Mouse (Mus musculus) retina, postnatal 7 days (tissue): ENCODE results near the gene Abcb1b.
"Not testable (repeated sequence)": the region's sequence is repeated elsewhere in the genome, so short reads cannot be mapped to it uniquely, and the experiment has no call there.

Experiments used
- DNase-seq: peaks from one replicate; pipeline ENCODE4 v3.0.0-alpha.2; 2012; ENCODE audit warnings: low read depth, low spot score

The Abcb1b gene

DNA sequence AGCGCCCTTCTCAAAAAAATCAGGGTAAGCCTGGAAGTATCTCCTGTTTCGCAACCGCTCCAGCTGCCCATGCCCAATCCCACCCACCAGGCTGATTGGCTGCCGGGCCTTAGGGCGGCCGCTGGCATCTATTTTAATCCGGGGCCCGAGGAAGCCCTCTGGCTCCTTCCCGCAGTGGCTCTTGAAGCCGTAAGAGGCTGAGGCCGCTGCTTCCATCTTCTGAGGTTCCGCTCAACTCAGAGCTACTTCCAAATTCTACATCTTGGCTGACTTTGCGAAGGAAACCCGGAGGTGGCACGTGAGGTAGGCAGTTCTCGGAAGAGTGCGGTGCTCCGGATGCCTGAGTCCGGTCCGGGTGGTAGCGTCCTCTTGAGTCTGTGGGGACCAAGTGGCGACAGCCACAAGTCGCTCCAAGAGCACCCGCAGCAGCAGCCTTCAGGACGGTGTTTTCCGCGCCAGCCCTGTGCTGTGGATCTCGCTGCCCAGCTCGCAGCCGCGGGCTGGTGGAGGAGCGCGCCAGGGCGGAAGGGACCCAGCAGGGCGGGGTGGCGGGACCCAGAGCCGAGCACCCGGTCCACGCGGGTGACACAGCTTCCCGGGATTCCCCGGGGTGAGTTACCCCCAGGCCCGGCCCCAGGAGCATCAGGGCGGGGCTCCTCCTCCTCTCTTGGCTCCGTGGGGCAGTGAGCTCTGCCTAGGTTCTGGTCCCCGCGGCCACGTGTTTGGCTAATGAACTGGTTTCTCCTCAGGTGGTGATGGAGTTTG lies at the start of gene Abcb1b:
Gene Abcb1b (plus strand): TSS at position 161 of the 765 bp plus-strand sequence.
- peak; percentile 13 for DNase-seq

DNA sequence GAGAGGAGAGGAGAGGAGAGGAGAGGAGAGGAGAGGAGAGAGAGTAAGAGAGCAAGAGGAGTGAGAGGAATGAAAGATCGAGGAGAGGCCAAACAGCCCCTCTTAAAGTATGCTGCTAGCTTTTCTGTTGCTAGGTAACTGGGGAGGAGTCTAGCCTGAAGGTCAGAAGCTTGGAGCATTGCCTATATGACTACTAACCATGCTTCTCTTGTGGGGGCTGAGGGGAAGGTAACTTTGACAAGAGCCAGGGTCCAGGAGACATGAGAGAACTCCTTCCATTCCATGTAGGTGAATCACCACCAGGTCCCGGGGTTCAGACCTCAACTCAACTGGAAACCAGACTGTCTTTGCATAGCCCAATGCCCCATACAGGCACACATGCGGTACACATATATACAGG lies 25.1 kb upstream of the Abcb1b start:
- DNase-seq, result no peak

DNA sequence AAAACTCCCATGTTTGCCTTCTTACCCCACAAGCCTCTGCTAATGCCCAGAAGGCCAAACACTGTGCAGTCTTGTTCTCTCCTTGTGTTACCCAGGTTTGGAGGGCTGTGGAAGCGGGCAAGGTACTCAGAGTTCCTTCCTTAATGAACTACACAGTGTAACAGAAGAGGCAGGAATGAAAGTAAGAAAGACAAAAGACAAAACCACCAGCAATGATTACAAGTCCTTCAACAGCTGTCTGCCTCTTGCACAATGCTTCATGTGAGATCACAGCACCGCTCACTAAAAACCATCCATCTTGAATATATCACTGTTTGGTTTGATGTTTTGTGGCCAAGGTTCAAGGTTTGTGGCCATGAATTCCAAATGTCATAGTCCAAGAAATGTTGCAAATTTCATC lies 19.6 kb upstream of the Abcb1b start:
- DNase-seq, result no peak

DNA sequence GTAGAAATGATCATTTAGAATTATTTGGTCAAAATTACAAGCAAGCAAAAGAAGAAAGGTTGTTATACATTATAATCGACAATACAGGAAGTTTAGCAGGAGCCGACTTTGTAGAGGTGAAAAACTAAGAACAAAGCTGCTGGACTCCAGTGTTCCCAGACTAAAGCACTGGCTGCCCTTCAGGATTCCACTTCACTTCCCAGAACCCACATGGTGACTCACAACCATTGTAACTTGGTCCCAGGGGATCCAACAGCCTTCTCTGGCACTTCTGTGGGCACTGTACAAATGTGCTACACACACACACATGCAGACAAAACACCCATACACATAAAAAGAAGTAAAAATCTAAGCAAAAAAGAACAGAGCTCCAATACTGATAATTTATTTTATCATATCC lies 19.2 kb upstream of the Abcb1b start:
- no peak for DNase-seq

DNA sequence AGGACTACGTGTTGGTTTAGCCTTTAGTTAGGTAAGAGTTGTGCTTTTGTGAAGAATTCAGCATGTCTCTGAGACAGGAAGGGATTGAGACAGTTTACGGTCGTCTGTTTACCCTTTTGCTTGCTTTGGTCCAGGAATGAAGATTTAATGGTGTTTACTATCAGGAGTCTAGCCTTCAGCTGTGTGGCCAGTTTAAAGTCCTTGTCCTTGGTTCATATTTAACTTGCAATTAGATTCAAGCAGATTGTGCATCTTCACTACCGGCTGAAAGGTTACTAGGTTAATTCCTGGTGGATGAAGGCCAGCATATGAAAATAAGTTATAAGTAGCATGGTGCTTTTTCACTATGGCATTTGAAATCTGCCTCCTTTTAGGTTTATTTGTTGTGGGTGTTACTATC lies 5.7 kb upstream of the Abcb1b start:
- DNase-seq, result no peak

DNA sequence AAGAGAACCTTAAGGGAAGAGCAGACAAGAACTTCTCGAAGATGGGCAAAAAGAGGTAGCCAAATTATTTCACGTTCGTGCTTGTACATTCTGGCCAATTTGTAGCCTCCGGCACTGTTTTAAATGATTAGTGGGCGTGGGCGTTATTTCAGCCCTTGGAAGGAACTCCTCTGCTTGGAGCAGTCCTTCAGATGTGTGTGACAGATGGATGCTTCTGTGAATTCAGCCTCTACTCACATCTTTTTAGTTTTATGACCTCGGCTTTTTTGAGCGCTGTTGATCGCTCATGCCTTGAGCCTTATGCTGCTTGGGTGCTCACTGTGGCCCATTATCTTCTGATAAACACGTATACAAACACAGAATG lies 787 bp downstream of the Abcb1b start:
- no peak for DNase-seq

DNA sequence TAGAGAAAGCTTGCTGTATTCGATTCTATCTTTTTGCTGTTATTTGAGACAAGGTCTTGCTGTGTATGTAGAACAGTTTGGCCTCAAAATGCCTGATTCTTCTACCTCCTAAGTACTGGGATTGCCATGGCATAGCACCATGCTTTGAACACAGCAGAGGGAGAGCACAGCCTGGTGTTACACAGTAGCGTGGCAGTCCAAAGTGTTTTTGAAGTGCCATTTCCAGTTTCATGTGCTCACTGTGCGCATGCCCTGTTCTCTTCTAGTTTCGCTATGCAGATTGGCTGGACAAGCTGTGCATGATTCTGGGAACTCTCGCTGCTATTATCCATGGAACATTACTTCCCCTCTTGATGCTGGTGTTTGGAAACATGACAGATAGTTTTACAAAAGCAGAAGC lies 7.8 kb downstream of the Abcb1b start:
- no peak for DNase-seq

DNA sequence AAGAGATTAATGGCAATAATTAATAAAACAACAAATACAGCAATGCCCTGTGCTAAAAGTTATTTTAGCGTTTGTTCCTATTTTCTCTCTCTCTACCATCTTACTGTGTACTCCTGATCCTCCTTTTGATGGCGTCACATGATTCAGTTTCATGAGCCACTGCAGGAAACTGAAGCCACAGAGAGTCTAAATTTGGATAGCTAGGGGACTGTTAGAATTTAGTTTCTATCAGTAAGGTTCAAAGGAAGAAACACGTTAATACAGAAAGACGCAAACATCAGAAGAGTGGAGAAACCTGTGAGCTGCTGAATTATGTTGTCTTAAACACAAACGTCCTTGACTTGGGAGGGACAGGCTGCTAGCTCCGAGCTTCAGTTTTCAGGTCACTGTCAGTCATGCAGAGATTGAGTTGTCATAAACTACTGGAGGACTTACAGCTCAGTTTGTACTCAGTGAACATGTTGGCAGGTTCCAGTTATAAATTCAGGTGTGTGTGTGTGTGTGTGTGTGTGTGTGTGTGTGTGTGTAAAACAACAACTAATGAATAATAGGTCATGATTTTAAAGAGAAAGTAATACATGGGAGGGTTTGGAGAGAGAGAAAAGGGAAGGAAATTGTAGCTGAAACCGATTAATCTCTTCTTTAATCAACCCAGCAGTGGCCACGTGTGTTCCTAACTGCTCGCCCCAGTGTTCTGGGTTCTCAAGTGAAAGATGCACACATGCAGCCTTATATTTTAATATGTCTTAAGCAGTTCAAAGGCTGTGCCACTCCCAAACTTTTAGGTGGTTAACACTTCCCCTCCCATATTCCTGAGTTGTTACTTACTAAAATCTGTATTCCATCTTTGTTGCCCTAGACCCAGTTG lies 9.4 kb downstream of the Abcb1b start:
- DNase-seq, result no peak

DNA sequence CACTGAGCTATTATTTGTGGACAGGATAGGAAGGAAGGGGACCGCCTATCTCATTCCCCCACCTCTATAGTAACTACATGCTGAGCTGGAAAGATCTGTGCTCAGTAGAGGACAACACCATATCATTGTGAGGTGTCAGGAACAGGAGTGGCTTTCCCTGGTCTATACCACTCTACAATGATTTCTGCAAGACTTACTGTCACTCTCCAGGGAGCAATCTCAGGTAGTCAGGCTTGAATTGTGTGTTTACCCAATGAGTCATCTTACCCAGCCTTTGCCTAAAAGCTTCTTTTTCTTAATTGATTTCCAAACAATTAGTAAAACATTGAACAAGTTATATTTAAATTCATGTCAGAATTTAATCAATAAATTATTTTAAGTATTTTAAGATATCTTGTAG lies 15.9 kb downstream of the Abcb1b start:
- no peak for DNase-seq

DNA sequence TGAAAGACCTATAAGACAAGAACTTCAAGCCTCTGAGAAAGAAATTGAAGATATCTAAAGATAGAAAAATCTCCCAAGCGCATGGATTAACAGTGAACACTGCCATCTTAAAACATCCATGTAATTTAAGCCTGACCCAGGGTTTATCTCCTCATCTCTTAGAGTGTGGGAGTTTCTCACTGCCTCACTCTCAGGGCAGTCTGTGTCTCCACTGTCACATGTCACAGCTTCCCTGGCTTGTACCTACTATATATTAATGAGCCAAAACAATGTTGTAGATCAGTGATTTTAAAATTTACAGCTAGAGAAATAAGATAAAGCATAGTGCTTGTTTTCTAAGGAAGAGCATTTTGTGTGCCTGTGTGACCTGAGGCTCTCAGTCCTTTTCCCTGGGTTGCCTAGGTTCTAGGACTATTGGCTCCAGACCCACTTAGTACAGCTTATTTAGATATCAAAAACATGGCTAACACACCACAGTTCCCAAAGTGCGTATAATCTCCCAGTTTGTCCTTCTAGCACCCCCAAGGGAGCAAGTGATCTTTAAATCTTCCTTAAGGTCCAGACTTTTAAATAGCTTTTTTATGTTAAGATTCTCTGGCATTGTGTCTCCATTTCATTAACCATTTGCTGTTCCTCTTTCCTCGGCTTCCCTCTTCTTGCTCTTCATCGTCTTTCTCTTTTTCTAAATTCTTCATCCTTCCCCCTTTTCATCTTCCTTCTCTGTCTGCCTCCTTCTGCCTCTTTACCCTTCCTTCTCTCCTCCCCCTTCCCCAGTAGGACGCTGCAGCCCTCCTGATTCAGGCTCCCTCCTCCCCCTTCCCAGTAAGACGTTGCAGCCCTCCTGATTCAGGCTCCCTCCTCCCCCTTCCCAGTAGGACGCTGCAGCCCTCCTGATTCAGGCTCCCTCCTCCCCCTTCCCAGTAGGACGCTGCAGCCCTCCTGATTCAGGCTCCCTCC lies 22.0 kb downstream of the Abcb1b start:
- DNase-seq, result no peak

DNA sequence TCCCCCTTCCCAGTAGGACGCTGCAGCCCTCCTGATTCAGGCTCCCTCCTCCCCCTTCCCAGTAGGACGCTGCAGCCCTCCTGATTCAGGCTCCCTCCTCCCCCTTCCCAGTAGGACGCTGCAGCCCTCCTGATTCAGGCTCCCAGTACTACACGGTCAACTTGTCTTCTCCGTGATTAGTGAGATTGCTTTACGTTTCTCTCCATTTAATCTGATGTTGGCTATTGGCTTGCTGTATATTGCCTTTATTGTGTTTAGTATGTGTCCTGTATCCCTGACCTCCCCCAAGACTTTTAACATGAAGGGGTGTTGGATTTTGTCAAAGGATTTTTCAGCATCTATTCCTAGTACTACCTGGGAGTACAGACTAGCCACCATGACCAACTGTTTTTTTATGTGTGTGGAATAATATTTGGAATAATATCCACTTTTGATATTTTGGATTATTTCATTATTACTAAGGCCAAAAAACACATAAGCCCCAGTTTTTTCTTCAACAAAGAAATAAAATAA lies 22.7 kb downstream of the Abcb1b start:
- not testable (repeated sequence) for DNase-seq

DNA sequence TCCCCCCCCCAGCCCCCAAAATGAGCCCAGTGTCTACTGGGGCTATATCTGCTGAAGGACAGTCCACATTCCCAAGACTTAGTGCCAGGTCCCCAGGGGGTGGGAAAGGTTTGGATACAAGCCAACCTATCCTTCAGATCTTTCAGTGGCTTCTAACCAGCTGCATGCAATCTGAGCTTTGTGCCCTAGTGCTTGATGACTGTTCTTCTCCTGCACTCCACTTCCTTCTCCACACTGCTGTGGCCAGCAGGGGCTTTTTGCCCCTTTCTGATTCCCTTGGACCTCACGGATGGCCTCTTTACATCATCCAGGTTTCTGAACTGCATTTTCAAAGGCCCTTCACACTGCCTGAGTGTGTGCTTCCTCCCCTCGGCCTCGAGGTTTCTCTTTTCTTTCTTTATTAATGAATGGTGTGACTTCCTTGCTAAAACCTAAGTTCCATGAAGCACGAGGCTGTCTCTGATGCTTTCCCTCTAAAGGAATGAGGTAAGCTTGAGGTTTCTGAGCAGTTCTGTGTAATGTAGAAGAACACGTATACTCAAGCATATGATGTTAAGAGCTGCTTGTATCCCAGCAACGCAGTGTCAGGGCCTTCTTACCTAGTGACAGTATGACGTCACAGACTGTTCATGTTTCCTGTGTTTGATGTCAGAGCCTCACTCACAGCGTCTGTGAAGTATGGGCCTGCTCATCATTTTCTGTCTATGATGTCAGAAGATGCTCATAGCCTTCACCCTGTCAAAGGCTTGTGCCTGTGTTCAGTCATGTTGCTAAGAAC lies 40.9 kb downstream of the Abcb1b start:
- no peak for DNase-seq

DNA sequence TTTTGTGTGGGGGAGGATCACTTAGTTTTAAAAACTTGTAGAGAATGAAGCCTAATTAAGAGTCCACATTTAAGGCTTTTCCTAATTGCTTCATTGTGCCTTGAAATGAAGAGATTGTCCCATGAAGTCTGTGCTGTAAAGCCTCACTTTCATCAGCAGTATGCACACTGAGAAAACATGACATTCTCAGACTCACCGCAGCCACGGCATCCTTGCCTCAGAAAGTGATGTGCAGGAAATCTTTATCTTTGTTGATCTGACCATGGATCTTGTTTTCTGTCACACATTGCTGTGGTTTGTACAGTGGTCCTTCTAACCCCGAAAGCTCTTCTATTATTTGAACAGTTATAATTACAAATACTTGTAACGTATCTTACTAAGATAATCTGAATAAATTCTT lies 41.7 kb downstream of the Abcb1b start:
- no peak for DNase-seq

DNA sequence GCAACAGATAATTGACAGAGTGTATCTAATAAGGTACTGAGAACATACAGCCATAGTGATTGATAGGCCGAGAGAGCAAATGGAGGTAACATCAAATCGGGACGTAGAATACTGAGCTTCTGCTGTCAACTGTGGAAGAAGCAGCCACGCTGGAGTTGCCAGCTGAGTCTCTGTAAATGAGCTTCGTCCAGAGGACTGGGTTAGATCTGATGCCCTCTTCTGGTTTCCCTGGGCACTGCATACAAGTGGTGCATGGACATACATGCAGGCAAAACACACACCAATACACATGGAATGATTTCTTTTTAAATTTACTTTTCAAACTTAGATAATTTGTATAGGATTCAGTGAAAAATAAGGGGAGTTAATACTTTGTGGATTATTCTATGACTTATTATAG lies 42.9 kb downstream of the Abcb1b start:
- DNase-seq, result peak; percentile 32

DNA sequence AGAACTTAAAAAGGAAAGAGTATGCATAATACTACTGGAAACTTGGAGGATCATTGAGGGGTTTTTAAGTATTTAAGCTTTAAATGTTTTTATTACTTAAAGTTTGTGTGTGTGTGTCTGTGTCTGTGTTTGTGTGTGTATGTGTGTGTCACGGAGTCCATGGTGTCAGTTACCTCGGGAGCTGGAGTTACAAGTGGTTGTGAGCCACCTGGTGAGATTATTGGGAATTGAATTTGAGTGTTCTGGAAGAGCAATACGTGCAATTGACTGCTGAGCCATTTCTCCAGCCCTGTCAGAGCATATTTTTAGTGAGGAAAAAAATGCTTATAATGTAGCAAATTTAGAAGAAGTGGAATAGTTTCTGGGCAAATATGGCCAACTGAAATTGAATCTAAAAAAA lies 44.9 kb downstream of the Abcb1b start:
- DNase-seq, result no peak

DNA sequence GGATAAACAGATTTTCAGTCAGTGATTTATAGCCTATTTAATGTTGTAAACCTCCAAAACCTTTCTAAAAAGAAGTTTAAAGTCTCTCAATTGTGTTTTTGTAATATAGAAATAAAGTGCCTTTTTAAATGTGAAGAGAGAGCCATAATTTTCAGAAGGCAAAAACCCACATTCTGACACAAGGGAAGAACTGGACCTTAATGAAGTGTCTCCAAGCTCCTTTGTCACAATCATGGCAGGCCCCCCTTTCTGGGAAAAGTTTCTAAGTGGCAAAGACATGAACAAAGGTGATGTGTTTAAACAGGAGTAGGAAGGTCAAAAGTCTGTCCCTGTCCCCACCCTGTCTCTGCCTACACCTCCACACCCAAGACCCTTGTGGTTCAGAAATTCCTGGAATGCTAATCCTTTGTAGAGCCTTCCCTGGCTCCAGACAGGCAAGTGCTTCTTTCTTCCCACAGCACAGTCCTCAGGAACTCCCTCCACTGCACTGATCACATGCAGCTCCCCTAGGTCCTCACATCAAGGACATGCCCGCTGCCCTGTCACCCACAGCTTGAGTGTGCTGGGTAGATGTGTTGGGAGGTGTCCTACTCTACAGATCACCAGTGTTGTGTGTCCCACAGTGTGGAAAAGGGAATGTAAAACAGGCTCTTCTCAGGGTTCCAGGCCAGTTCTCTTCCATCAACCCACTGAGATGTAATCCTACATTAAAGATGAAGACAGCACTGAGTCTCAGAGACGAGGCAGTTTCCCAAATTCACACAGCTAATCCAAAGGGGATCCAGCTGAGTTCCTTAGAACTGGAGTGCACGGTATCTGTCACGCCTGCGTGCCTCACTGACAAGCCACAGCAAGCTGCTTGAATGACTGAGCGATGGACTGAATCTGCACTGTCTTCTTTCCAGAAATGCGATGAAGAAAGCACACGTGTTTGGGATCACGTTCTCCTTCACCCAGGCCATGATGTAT lies 50.9 kb downstream of the Abcb1b start:
- not testable (repeated sequence) for DNase-seq

DNA sequence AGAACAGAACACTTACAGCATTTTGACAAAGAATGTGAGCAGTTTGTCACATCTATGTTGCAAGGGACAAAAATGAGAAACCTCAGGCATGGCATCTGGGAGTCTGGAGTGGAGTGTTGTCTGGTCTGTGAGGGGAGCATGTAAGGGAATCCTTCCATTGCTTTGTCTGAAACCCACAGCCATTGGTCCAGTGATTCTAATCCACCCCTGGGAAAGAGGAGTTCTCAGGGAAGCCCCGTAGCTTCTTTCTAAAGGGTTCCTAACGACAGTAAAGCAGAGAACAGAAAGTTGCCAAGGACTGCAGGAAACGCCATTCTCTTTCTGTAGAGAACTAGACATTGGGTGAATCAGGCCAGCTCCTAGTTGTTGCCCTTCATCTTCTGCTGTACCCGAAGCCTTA lies 52.9 kb downstream of the Abcb1b start:
- no peak for DNase-seq

DNA sequence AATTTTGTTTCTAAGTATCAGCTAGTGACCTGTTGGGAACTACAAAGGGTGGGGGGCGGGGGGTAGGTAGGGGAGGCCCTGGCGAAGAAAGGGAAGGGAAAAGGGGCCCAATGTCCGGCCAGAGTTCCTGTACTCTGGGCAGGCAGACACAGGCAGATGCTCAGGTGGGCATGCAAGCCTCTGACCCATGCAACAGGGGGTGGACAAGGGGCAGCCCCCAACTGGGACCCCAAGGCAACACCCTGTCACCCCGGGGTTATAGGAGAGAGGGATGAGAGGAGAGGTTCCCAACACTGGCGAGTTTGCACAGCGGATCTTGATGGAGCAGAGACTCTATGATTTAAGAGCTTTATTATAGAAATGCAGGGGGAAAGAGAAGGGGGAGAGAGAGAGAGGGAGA lies 59.3 kb downstream of the Abcb1b start:
- no peak for DNase-seq

DNA sequence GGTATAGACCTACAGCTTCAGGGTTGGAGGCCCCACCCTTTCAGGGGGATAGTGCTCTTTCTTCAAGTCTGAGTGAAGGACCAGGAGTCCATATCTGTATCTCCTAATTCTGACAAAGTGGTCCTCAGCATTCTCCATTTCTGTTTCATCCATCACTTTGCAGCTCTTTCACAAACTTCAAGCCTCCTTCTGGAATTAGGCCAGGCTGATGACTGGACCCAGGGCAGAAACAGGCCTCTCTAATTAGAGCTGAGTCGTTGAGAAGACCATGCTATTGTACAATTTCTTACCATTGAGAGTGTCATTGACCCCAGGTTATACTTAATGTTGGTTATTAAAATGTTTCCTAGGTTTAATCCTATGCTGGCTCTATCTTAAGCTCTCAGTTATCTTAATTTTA lies 63.9 kb downstream of the Abcb1b start:
- no peak for DNase-seq
